Mouse (Mus musculus): ENCODE data around the gene Tnrc18.

The Tnrc18 gene

DNA sequence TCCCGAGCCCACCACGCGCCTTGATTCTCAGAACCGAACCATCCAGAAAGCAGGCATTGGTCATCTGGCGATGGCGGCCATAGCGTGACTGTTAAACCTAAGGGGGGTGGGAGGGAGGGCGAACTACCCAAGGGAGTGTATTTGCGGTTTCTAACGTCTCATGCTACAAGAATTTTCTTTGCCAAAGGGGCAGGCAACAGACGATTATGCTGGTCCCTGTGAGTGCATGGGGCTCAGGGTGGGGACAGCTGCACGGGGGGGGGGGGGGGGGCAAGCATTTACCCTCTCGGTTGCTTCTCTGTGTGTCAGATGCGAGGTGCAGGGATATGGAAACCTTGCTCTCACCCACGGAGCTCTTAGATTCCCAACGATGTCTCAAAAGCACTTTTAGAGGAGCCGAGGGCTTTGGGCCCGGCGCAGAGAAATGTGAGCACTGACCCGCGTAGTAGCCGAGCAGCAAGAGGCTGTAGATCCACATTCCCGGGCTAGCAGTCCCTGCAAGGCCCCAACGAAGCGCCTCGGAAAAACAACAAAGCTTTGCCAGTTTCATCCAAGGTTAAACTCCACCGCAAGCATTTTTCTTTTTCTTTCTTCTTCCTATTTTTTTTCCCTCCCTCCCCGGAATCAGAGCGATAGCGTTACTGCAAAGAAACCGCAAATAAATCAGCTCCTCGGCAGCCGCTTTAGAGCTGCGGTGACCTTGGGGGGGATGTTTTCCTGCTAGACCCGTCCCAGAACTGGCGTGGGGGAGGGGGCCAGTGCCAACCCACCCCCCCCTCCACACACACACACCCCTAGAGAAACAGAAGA lies 5.0 kb upstream of the Tnrc18 start:
- no peak for DNase-seq

DNA sequence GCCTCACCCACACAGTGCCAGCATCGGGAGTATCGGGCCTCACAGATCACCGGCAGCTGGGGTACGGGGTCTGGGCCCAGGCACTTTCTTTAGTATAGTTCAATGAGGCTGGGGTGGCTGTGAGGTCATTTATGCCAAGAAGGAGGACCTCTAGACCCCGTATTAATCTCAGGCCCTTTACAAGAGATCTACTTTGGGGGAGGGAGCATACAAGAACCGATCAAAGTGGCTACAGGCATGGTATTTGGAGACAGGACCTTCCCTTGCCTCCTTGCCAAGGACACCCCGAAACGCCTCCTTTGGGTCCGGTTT lies 4.5 kb upstream of the Tnrc18 start:
- no peak for DNase-seq

DNA sequence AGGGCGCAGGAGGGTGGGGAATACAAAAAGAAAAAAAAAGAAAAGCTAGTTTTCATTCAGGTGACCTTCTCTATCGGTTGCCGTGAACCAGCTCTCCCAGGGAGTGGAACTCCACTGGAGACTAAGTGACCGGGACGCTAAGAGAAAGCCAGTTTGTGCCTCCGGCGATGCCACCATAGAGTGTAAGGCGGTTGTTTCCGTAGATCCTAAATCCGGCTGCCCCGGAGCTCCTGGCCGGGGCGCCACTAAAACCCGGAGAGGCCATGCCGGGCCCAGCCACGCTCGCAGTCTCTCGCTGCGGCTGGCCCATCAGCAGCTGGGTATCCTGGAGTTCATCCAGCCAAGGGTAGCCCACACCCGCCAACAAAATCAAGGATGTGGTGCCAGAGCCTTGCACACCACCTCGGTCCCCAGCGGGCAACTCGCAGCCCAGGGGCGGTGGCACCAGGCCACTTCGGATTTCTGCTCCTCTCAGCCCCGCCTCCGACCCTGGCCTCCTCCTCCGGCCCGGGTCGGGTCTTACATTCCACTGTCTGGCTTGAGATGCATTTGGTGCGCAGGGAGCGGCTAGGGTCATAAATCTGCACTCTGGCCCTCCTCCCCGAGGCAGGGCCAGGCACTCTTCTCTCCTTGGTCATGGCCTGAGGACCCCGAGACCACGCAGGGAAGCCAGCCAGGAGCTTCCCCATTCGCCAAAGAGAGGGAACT lies 4.0 kb upstream of the Tnrc18 start:
- DNase-seq: peak; percentile 80

DNA sequence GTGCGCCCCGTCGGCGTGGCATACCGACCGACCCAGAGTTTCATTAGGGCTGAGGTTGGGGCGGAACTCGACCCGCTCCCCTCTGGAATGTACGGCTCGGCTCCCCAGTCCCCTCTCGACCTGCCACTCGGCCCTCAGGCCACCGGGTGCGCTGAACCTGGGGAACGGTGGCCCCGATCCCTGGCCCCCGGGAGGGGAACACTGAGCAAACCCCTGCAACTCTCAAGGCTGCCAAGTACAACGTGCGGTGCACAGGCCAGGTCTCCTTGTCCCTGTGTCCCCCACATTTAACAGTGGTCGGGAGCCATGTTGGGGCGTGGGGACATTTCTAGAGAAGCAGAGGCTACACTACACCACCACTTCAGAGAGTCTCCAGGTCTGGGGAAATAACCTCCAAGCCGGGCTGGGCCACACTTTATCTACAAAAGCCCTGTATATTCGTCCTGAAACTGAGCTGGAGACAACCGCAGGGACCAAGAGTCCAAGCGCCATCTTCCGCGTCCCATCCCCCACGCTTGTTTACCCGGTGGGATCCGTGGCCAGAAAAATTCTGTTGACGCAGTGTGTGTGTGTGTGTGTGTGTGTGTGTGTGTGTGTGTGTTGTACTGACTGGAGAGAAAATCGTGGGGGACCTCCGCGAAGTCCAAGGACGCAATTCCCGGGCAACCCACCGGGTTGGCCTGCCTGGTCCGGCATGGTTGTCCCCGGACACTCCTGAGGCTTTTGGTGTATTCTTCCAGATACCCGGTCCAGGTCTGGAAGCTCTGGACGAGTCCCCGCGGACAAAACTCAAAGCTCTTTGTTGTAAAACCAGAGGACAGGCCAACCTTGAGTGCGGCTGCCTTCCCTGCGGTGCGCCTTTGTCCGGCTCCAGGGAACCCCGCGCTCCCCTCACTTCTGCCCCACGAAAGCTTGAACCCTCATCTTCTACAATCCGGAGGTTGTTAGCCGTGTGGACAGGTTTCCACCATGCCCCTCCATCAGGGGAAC lies 3.1 kb upstream of the Tnrc18 start:
- peak; percentile 58 for DNase-seq

DNA sequence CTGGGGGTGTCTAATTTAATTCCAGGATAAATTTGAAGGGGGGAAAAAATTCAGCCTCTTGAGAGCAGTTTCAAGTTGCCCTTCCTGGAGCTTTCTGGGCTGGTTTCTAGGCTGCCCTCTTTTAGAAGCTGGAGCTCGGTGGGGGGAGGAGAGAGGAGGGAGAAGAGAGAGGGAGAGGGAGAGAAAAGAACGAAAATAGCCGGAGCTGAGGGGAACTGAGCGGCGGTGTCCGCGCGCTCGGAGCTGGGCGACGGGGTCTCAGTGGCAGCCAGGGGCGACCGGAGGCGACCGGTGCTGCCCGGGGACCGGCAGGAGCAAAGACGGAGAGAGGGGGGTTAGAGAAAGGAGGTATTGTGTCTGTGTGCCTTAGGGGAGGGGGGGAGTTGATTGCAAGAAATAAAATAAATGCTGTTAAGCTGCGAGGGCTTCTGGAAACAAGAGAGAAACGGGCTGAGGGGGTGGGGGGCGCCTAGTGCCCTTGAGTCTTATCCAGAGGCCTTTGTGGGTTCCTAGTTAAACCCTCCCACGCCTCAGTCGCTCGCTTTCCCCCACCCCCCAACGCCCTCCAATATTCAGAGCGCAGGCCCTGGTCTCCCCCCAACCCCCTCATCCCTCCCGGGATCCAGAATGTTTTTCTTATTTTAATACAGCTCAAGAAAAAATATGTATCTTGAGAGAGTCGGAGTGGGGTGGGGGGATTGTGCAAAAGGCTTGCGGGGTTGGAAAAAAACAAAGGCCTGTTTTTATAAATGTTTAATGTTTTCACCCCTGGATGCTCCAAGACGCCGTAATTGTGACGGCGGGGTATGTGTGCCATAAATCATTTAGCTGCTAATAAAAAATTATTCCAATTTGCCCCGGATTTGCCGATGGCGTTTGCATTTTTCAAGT lies 2.2 kb upstream of the Tnrc18 start:
- peak; percentile 90 for DNase-seq

DNA sequence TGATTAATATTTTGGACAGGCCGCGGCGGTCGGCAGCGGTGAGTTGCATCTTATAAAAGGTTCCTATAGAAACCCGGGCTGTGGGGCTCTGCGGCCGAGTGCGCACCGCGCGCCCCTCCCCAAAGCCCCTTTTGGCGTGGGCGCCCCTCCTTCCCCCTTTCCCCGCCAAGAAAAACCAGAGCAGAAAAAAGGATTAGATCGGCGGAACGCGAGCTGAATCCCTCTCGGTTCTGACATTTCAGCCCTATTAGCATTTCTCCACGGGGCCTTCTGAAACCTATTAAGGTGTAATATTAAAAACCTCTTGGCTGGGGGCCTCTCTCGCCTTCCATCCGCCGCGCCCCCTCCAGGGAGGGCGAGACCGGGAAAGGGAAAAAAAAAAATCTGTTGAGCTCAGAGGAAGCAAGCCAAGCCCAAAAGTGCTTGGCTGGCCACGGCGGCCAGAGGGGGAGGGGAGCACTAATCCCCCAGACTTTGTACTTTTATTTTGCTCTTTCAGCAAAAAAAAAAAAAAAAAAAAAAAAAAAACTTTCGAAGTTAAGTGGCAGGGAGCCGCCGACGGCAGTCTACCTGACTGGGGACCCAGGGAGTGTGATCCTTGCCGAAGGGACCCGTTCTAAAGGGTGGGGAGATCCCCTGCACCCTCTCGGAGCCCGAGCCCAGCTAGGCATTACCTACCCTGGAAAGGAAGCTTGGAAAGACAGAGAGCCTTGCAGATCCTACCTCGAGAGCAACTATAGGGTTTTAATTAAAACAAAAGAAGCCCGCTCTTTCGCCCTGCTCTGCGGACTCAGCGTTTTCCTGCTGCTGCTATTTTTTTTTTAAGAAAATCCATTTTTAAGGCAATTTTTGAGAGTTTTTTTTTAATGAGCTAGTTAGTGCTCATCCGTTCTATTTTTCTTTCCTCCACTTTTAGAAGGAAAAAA lies 1.2 kb upstream of the Tnrc18 start:
- DNase-seq: peak; percentile 61

DNA sequence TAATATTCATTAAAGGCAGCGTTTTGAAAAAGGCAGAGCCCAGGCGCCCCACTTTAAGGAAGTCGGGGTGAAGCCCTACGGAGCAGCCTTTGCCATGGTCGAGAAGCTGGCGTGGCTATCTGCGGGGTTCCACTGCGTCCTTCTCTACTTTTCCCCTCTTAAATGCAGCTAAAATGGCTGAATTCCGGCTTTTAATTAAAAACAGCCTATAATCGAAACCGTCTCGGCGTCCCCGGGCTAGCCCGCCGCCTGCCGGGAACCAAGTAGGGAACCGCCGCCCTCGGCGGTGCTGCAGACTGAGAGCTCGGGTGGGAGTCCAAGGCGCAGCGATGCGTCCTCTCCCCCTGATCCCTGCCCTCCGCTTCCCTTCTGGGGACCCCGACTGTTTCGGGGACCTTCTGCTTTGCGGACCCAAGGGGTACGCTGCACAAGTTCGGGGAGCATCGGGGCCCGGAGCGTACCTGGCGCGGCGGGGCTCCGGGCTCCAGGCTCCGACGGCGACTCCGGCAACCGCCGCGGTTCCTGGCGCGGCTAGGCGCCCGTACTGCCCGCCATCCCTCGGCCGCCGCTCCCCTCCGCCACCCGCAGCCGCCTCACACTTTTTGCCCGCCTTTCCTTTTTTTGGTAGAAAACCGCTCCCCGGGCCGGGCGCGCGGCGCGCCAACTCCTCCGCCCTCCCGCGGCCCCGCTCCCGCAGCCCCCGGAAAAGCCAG lies 495 bp downstream of the Tnrc18 start:
- DNase-seq: peak; percentile 63

DNA sequence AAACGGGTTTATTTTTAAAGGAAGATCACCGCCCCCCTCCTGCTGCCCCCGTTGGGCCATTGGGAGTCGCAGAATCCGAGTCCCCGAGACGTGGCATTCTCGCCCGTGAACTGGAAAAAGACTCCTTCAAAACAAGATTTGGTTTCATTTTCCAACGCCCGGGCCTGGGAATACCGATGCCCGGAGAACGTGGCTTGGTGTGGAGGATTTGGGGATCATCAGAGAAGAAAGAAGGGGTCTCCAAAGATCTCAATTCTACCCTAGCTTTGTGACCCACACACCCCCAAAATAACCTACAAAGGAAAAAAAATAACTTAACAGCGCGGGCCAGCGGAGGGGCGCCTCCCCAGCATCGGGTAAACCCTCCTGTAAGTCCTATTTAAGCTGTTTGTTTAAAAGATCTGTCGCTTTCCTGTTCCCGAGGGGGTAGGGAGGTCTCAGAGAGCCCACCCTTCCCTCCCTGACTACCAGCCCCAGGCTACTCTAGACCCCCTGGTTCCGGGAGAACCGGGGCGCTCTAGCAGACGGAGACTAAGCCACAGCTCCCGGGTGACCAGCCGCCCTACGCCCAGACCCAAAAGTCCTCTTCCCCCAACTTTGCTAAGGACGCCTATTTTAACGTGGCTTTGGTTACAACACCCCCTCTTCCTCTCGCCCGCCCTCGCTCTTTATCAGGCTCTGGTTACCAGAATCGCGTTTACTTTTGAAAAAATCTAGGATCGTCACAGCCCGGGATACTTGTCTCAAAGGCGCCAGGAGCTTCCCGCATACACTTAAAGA lies 1.2 kb downstream of the Tnrc18 start:
- peak; percentile 45 for DNase-seq

DNA sequence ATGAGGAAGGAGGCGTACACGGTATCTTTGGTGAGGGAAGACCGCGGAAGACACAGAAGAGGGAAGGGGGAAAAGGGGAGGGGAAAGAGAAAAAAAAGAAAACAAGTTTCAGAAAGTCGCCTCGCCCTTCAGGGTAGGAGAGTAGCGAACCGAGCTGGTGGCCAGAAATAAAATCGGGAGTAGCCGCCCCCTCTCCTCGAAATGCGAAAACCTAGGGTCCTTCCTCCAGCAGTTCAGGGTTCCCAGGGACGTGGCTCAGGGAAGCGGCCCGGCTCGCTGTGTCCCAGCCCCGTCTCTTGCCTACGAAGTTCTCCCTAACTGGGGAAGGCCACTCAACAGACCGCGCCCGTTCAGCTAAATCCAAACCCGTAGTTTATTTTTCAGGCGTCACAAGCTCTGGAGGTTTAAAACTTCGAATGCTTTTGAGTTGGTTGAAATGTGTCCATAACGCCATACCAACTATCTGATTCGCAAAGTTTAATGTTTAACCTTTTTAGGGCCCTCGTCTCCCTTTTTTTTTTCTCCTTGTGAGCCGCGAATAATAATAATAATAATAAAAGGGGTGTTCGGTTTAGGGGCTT lies 2.0 kb downstream of the Tnrc18 start:
- no peak for DNase-seq

DNA sequence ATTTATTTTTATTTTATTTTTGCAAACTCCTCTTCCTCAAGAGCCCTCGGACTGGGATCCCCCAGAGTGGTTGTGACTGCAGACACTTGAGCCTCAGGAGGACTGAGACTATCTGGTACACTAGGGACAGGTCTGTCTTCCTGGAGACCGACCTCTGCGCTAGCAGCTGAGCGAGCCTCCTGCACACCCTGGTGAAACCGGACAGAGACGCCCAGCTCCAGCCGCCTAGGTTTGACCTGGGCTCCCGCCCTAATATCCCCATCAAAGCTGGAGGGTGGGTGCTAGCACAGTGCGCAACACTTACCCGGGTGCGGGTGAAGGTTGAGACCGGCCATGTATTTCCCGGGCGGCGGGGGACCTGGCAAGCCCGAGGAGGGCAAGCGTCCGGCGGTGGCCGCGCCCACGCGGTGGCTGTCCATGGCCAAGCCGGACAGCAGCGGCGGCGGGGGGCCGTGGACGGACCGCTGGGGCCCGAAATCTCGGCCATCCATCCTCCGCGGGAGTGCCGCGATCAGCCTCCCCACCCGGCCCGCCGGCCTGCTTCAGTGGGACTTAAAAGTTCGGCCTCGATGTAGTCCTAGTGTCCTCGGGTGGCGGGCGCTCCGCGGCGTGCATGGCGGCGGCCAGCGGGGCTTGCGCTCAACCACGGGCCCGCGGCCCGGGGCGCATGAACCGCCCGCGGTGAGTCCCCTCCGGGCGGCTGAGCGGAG lies 2.6 kb downstream of the Tnrc18 start:
- no peak for DNase-seq

DNA sequence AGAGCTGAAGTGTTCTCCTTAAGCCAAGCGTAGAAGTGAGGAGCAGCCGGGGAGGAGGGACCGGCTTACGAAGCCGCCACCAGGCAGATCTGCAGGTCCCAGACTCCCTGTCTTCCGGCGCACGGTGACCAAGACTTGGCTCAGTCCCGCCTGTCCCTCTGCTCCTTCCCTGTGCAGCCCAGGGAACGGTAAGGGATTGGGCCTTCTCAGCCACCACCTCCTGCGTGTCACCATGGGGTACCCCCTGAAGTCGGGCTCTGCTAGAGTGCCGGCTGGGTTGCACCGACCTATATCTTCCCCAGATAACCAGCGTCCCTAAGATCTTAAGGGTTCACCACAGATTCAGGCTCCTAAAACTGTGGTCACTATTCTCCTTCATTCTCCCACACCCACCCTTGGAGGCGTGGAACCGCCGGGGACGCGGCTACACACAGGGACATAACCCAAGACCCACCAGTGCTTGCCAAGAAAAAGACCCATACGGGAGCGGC lies 3.3 kb downstream of the Tnrc18 start:
- DNase-seq: no peak

DNA sequence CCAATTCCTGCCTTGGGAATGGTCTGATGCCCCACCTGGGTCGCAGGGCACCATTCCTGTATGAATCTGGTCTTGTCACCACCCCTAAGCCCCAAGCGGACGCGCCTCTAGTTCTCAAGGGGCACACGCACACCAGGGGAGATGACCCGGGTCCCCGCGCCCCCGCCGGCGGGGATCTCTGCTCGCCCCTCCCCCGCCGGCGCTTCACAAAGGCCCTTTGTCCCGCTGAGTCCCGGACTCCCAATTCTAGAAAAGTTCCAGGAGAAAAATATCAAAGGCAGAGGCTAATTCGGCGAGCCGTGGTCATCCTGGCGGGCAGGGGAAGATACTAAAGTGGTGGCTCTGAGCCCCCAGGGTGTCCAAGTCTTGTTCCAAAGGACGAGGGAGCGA lies 3.7 kb downstream of the Tnrc18 start:
- no peak for DNase-seq

DNA sequence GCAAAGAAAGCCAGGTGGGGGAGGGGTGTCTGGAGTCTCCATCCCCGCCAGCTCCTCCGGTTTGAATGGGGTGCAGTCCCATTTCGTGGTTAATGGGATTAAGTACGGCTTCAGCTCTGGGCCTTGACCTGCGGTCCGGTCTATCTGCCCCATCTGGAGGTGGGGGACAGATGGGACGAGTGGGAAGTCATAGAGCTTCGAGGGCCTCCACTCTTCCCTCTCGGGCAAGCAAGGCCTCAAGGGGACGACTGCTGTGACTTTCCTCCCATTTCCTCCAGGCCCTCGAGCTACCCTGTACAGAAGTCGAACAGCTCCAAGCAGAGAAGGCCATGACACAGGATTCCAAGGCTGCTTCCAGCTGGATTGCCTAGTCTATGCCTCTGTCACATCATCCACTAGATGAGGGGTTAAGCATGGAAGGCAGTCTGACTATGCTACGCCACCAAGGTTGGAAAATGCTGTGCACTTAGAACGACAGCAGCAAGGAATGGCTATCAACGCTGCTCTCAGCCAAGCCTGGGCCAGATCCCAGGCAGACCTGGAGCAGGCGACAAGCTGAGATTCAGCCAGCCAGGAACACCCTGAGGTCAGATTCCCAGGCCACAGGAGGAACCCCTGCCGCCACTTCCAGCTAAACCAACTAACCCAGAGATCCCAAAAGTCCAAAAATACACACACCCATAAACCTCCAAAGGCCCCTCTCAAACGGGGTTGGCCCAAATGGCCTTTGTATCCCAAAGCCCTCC lies 4.3 kb downstream of the Tnrc18 start:
- no peak for DNase-seq

DNA sequence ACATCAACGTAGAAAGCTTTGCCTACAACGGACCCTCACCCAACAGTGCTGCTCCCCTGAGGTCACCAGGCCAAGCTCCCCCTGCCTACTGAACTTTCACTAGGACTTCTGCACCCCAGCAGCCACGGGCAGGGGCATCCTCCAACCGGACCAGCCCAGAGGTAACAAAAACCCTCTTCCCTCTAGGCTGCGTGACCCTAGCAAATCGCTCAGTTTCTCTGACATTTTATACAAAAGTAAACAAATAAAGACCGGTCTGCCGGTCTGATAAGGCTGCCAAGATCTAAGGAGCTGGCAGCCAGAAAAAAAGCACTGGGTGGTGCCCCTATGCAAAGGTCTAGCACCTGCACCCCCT lies 4.9 kb downstream of the Tnrc18 start:
- DNase-seq: no peak

DNA sequence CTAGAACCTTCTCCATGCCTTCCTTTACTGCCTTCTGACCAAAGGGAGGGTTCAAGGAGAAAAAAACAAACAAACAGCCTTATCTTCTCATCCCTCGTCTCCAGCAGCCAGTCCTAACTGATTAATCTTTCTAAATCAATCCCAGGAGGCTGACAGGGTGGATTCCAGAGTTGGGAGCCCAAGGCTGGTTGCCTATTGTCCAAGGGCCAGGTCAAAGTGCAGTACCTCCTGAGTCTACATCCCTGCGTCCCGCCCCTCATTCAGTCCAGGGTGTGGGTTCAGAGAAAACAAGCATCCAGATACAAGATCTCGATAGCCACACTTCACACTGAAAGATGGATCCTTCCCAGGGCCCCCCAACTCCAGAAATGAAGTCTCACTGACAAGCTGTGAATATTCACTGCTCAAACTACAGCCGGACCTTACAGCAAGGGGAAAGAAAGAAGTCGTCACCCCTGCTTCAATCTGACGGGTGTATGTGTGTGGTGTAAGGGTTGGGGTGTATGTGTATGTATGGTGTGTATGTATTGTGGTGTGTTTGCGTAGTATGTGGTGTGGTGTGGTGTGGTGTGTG lies 5.5 kb downstream of the Tnrc18 start:
- DNase-seq: no peak

DNA sequence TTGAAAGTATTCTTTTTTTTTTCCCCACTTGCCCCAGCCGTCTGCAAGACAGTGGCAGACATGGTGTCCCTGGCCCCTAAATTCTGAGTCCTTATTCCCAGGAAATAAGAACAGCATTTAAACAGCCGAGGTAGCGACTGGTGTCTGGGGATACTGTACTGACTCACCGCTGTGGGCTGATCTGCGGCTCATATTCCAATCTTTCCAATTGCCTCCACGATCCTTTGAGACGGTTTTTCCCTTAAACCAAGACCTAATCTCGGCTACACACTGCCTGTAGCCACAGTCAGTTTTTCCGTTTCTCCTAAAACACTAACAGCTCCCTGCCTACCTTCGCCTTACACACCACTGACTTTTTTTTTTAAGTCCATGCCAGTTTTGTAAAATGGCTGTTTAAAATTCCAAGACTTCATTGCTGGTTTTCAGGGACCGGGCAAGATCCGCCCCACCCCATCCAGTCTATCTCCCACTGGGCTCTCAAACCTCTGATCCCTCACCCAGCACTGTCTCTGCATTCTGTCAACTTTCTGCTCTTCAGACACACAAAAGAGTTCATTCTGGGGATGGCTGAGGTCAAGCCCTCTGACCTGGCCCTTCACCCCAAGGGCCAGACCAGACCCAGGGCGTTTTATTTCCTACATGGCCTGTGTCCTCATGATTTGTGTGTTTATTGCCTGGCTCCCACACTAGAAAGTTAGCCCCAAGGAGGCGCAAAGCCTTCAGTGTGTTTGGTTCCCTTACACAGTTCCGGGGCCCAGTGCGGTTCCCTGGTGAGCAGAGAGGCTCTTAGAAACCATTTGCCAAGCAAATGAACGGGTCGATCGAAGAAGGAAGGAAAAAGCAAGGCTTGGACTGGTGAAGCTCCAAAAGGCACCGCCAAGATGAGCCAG lies 6.5 kb downstream of the Tnrc18 start:
- no peak for DNase-seq
